Mouse (Mus musculus) megakaryocyte, embryonic 14.5 days (primary cell): ENCODE results near the gene Lgals4.

Experiments used
- FLI1 ChIP-seq: IDR thresholded peaks from 2 replicates; pipeline ENCODE4 v1.6.1; 2012; ENCODE audit warnings: low read length, inconsistent platforms, mixed read lengths
- GATA1 ChIP-seq: IDR thresholded peaks from 3 replicates; pipeline ENCODE4 v1.6.1; 2012; ENCODE audit warnings: mixed read lengths, low read length, inconsistent platforms, borderline replicate concordance

- TF ChIP-seq GATA1 (no peak), FLI1 (no peak)
Measured at GRCm38 (mm10) chr7:28820358-28821260, 13.0 kb upstream of the Lgals4 start.
